In genomic region chr5:28943571-28944316, GRCm38 (mm10) we compare ENCODE assay signal across 22 mouse cellular contexts.
A peak's percentile ranks its signal among the peaks of the same experiment; 100 is the strongest.
DNase-seq lines count a peak whose midpoint lies in the region; ATAC-seq and TF ChIP-seq lines count a peak whose summit lies in the region.
"Had no signal": no experiment of that assay in that cellular context is flagged by ENCODE, and none has a peak within 500 bp of the region (broad histone marks: within the 10 kb centered on the region; RNA-seq: fewer than 3 reads in every experiment).

No protein-coding gene starts in this region.

- H3K4me1 ChIP-seq in kidney, embryonic 14.5 days (ENCODE audit: control insufficient read depth, insufficient read depth, low read length) = no peaks in the 10 kb centered on the region
- no peaks in the 10 kb centered on the region; the same call in 1 of the 2 replicates for H3K4me1 ChIP-seq in midbrain, embryonic 14.5 days (ENCODE audit: control insufficient read depth, insufficient read depth, low read length)
- H3K4me1 ChIP-seq in midbrain, postnatal 0 days (ENCODE audit: insufficient read depth, low read length) = no peaks in the 10 kb centered on the region
- H3K4me1 ChIP-seq in intestine, embryonic 15.5 days (replicated peaks) = no peaks in the 10 kb centered on the region
- H3K4me1 ChIP-seq in hindbrain, embryonic 13.5 days (replicated peaks) = peaks cover 8% of the 10 kb centered on the region; the same call in 1 of the 2 replicates
- H3K4me1 ChIP-seq: forebrain, embryonic 15.5 days; kidney, embryonic 15.5 days; liver, embryonic 12.5 days; megakaryocyte, embryonic 14.5 days had no signal

- peak; percentile 5 for DNase-seq in kidney, adult 9 months
- DNase-seq in midbrain, embryonic 14.5 days = peak; percentile 12
- no peak for DNase-seq in midbrain, postnatal 0 days (ENCODE audit: low spot score)
- peak; percentile 26 for DNase-seq in mesoderm, embryonic 11.5 days (ENCODE audit: low read depth, low spot score)
- DNase-seq: B cell, adult 2 months; cerebellum, adult 11-12 months; cerebellum, postnatal 14 days; layer of hippocampus, postnatal 36 days; right cerebral cortex, adult 18-20 months; right cerebral cortex, postnatal 4 days had no signal

- WGBS in kidney, embryonic 14.5 days = 25% methylated on average over 13 of the region's 13 CpGs
- 54% methylated on average over 13 of the region's 13 CpGs for WGBS in midbrain, embryonic 14.5 days
- 49% methylated on average over 13 of the region's 13 CpGs for WGBS in midbrain, postnatal 0 days
- 17% methylated on average over 13 of the region's 13 CpGs for WGBS in intestine, embryonic 15.5 days
- WGBS in hindbrain, embryonic 13.5 days = 71% methylated on average over 13 of the region's 13 CpGs

- H3K27ac ChIP-seq in kidney, embryonic 14.5 days (ENCODE audit: low read depth, low read length) = no peak overlapping the region
- H3K27ac ChIP-seq in midbrain, embryonic 14.5 days (replicated peaks; ENCODE audit: low read depth, low read length) = no peak overlapping the region
- no peak overlapping the region for H3K27ac ChIP-seq in midbrain, postnatal 0 days (ENCODE audit: low read depth, low read length)
- H3K27ac ChIP-seq in intestine, embryonic 15.5 days = no peak overlapping the region
- H3K27ac ChIP-seq in hindbrain, embryonic 13.5 days = no peak overlapping the region
- H3K27ac ChIP-seq: forebrain, embryonic 15.5 days; kidney, embryonic 15.5 days; liver, embryonic 12.5 days had no signal

- H3K9me3 ChIP-seq in kidney, embryonic 14.5 days (ENCODE audit: control insufficient read depth, low read length) = no peaks in the 10 kb centered on the region
- no peaks in the 10 kb centered on the region for H3K9me3 ChIP-seq in midbrain, embryonic 14.5 days (ENCODE audit: control insufficient read depth, low read length)
- H3K9me3 ChIP-seq in midbrain, postnatal 0 days (ENCODE audit: low read length) = no peaks in the 10 kb centered on the region
- no peaks in the 10 kb centered on the region for H3K9me3 ChIP-seq in intestine, embryonic 15.5 days
- H3K9me3 ChIP-seq in hindbrain, embryonic 13.5 days = no peaks in the 10 kb centered on the region
- H3K9me3 ChIP-seq: forebrain, embryonic 15.5 days; G1E; kidney, embryonic 15.5 days; liver, embryonic 12.5 days had no signal

- H3K27me3 ChIP-seq in kidney, embryonic 14.5 days (ENCODE audit: control insufficient read depth, insufficient read depth, low read length) = no peaks in the 10 kb centered on the region
- H3K27me3 ChIP-seq in midbrain, embryonic 14.5 days (ENCODE audit: control insufficient read depth, insufficient read depth, low read length) = no peaks in the 10 kb centered on the region
- H3K27me3 ChIP-seq in midbrain, postnatal 0 days (ENCODE audit: insufficient read depth, low read length) = no peaks in the 10 kb centered on the region
- no peaks in the 10 kb centered on the region for H3K27me3 ChIP-seq in intestine, embryonic 15.5 days (replicated peaks)
- H3K27me3 ChIP-seq in hindbrain, embryonic 13.5 days = no peaks in the 10 kb centered on the region
- H3K27me3 ChIP-seq: forebrain, embryonic 15.5 days; kidney, embryonic 15.5 days; liver, embryonic 12.5 days; megakaryocyte, embryonic 14.5 days had no signal

- H3K36me3 ChIP-seq in kidney, embryonic 14.5 days (ENCODE audit: control insufficient read depth, insufficient read depth, low read length) = no peaks in the 10 kb centered on the region
- H3K36me3 ChIP-seq in midbrain, embryonic 14.5 days (ENCODE audit: control insufficient read depth, insufficient read depth, low read length) = no peaks in the 10 kb centered on the region
- H3K36me3 ChIP-seq in midbrain, postnatal 0 days (ENCODE audit: insufficient read depth, low read length) = no peaks in the 10 kb centered on the region
- H3K36me3 ChIP-seq in intestine, embryonic 15.5 days = no peaks in the 10 kb centered on the region
- no peaks in the 10 kb centered on the region for H3K36me3 ChIP-seq in hindbrain, embryonic 13.5 days
- H3K36me3 ChIP-seq: forebrain, embryonic 15.5 days; G1E; kidney, embryonic 15.5 days; liver, embryonic 12.5 days had no signal

- no peak for TF ChIP-seq CTCF in midbrain, postnatal 0 days (IDR thresholded peaks at IDR 0.05)

- no peak overlapping the region for H3K4me2 ChIP-seq in kidney, embryonic 14.5 days (replicated peaks; ENCODE audit: low read depth, low read length)
- no peak overlapping the region for H3K4me2 ChIP-seq in midbrain, embryonic 14.5 days (ENCODE audit: low read length)
- no peak overlapping the region for H3K4me2 ChIP-seq in midbrain, postnatal 0 days (ENCODE audit: low read depth, low read length, poor library complexity, severe bottlenecking)
- 0 out of 2 replicates have a peak overlapping the region, but pooled peaks have one; percentile 2 for H3K4me2 ChIP-seq in intestine, embryonic 15.5 days (replicated peaks)
- no peak overlapping the region for H3K4me2 ChIP-seq in hindbrain, embryonic 13.5 days
- H3K4me2 ChIP-seq: forebrain, embryonic 15.5 days; heart, embryonic 11.5 days; kidney, embryonic 15.5 days; liver, embryonic 12.5 days had no signal

- no peak overlapping the region for H3K9ac ChIP-seq in kidney, embryonic 14.5 days (ENCODE audit: low read depth, low read length)
- H3K9ac ChIP-seq in midbrain, embryonic 14.5 days (replicated peaks; ENCODE audit: low read length) = no peak overlapping the region
- H3K9ac ChIP-seq in midbrain, postnatal 0 days (replicated peaks; ENCODE audit: low read length, poor library complexity, severe bottlenecking) = no peak overlapping the region
- no peak overlapping the region for H3K9ac ChIP-seq in intestine, embryonic 15.5 days
- no peak overlapping the region for H3K9ac ChIP-seq in hindbrain, embryonic 13.5 days
- H3K9ac ChIP-seq: forebrain, embryonic 15.5 days; kidney, embryonic 15.5 days; liver, embryonic 12.5 days had no signal

- H3K4me3 ChIP-seq in kidney, embryonic 14.5 days (ENCODE audit: low read length) = no peak overlapping the region
- H3K4me3 ChIP-seq in midbrain, embryonic 14.5 days (replicated peaks; ENCODE audit: low read depth, low read length) = no peak overlapping the region
- H3K4me3 ChIP-seq in midbrain, postnatal 0 days (ENCODE audit: low read depth, low read length) = no peak overlapping the region
- no peak overlapping the region for H3K4me3 ChIP-seq in intestine, embryonic 15.5 days (replicated peaks)
- H3K4me3 ChIP-seq in hindbrain, embryonic 13.5 days = no peak overlapping the region
- H3K4me3 ChIP-seq: forebrain, embryonic 15.5 days; kidney, embryonic 15.5 days; liver, embryonic 12.5 days; megakaryocyte, embryonic 14.5 days had no signal

- no peak for ATAC-seq in kidney, embryonic 14.5 days (ENCODE audit: low FRiP score, low TSS enrichment)
- ATAC-seq in midbrain, embryonic 14.5 days (ENCODE audit: low FRiP score, low TSS enrichment) = no peak
- no peak for ATAC-seq in midbrain, postnatal 0 days (ENCODE audit: low FRiP score)
- ATAC-seq in intestine, embryonic 15.5 days = peak; percentile 80
- ATAC-seq in monocyte, adult 5-6 weeks (replicated peaks; ENCODE audit: insufficient number of reproducible peaks, low FRiP score, low TSS enrichment, poor library complexity, severe bottlenecking) = no peak
- no peak for ATAC-seq in hindbrain, embryonic 13.5 days (ENCODE audit: low FRiP score)
- ATAC-seq: forebrain, embryonic 15.5 days; hindbrain, embryonic 16.5 days; liver, embryonic 12.5 days; Patski had no signal
